Mouse (Mus musculus) liver, postnatal 0 days (tissue): ENCODE data around the gene Ptpn14.

Experiments used
- CTCF ChIP-seq: sonication (generic); IDR thresholded peaks from 2 replicates; pipeline ENCODE4 v1.5.1; 2016; ENCODE audit warnings: antibody characterized with exemption, low read depth
- EP300 ChIP-seq: IDR thresholded peaks from 2 replicates; pipeline ENCODE4 v1.6.1; 2016; ENCODE audit warnings: antibody characterized with exemption, low read depth, mild to moderate bottlenecking

GRCm38 (mm10) chr1:189897861-189898260 lies 169.8 kb downstream of the Ptpn14 start:
- TF ChIP-seq EP300 (no peak), CTCF (no peak)
